Mouse (Mus musculus): Measurements from ENCODE around the gene Aldh3b2.
A peak's percentile ranks its signal among the peaks of the same experiment; 100 is the strongest.
"Not testable (repeated sequence)": the region's sequence is repeated elsewhere in the genome, so short reads cannot be mapped to it uniquely, and the experiment has no call there.

Gene Aldh3b2

GRCm38 (mm10) chr19:3947813-3948212, 24.3 kb upstream of the Aldh3b2 start:
- no peak for DNase-seq (ENCODE audit: low read depth, low spot score)

GRCm38 (mm10) chr19:3948546-3948945, 23.6 kb upstream of the Aldh3b2 start:
- DNase-seq (ENCODE audit: low read depth, low spot score) = no peak

- DNase-seq (ENCODE audit: low read depth, low spot score) = no peak
Observed at GRCm38 (mm10) chr19:3950331-3950730, 21.8 kb upstream of the Aldh3b2 start.

DNA sequence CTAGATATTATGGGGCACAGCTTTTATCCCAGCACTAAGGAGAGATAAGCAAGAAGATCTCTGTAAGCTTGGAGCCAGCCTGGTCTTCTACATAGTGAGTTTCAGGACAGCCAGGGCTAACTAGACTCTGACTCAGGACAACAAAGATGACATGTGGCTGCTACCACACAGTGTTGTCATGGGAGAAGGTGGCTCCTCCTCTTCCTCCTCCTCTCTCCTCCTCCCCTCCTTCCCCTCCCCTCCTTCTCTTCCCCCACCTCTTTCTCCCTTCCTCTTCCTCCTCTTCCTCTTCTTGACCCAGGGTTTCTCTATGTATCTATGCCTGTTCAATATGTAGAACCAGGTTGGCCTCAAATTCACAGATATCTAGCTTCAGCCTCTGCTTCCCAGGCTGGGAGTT, 20.7 kb upstream of the Aldh3b2 start:
- no peak for DNase-seq (ENCODE audit: low read depth, low spot score)

DNA sequence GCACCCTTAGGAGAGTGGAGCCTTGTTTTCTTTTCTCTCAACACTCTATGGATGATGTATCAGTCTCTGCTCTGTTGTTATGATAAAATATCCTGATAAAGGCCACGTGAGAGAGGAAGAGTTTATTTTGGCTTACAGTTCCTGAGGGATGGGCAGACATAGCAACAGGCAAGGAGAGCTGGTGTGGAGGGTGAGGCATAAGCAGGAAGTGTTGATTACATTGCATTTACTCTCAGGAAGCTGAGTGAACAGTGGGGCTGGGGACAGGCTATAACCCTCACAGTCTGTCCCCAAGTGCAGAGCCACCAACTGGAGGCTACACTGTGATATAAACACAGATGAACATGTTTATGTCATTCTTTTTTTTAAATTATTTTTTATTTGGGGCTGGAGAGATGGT, 20.0 kb upstream of the Aldh3b2 start:
- DNase-seq (ENCODE audit: low read depth, low spot score) = no peak

DNA sequence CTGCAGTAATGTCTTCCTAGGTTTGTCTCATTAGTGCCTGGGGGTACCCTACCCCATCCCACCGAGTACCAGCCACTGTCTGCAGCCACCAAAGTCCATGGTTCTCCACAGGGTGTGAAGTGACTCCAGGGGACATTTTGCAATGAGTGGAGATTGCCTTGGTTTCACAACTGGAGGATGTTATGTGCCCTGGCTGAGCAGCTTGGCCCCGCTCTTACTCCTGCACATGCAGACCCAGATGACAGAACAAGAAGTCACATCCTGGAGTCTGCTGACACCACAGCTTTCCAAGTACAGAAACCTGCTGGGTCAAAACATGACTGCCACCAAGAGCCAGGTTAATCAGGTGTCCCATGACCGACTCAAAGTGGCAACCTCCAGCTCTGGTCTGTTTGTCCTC, 17.1 kb upstream of the Aldh3b2 start:
- no peak for DNase-seq (ENCODE audit: low read depth, low spot score)

DNA sequence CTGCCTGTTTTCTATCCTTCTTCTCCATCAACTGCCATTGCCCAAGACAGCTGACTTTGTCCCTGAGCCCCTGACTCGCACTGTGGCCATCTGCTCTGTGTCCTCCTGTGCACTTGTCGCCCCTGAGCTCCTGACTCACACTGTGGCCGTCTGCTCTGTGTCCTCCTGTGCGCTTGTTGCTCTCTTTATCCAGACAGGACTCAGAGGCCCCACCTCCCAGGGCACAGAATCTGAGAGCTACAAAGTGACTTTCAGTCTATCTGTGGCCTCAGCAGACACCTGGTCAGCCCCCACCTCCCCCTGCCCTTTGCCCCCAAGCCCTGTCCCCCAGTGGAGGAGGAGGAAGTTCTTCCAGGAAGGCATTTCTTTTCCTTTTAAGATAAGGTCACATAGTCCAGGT, 16.3 kb upstream of the Aldh3b2 start:
- DNase-seq (ENCODE audit: low read depth, low spot score) = no peak

DNA sequence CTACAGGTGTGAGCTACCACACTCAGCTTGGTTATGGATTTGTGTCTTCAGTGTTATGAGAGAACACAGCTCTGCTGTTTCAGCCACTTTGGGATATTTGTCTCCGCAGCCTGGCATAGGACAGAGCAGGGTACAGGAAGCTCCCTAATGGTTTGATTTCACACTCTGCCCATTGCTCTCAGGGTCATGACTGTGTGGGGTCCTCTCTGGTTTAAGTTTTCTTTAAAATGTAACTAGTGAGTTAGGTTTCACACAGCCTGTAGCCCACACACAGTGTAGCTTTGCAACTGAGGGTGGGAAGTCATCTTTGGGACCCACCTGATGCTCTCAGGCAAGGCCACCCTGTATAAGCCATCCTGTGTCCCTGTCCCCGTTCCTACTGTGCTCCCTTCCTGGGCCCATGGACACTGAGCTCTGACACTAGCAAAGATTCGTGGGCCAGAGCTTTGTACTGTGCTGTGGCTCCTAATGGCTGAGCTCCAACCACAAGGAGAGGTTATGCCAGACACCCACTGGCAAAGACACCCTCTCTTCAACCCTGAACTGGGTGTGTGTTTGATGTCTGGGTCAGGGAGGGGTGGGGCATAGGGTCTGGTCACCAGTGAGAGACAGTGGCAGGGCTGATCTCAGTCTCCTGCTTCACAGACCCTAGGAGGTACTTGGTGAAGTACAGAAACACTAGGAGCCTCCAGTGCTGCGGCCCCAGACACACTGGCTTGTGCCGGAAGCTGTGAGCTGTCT, 14.7 kb upstream of the Aldh3b2 start:
- DNase-seq (ENCODE audit: low read depth, low spot score) = not testable (repeated sequence)

GRCm38 (mm10) chr19:3958470-3958869, 13.7 kb upstream of the Aldh3b2 start, which contains the start of gene Aldh3b3:
Gene Aldh3b3, plus strand, starts transcription at chr19:3958645.
- DNase-seq (ENCODE audit: low read depth, low spot score) = no peak

DNA sequence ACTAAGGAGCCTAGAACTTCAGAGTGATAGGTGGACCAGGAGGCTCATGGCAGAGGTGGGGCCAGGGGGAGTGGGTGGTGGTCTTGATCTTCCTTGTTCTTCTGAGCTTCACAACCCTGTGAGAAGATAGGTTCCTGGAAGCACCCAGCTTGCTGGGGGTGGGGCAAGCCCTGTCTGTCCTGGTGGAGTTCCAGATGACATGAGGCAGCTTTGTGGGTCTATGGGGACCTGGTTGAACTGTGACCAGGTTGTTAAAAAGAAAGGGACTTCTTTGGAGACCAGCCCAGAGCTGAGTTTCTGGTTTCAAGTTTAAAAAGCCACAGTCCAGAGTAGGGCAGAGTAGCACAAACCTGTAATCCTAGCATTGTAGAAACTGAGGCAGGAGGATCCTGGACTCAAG, 13.1 kb upstream of the Aldh3b2 start:
- no peak for DNase-seq (ENCODE audit: low read depth, low spot score)

- no peak for DNase-seq (ENCODE audit: low read depth, low spot score)
Observed at GRCm38 (mm10) chr19:3960211-3960610, 11.9 kb upstream of the Aldh3b2 start.

GRCm38 (mm10) chr19:3961805-3962204, 10.3 kb upstream of the Aldh3b2 start:
- DNase-seq (ENCODE audit: low read depth, low spot score) = not testable (repeated sequence)

- DNase-seq (ENCODE audit: low read depth, low spot score) = no peak
Observed at GRCm38 (mm10) chr19:3962469-3962868, 9.7 kb upstream of the Aldh3b2 start.

DNA sequence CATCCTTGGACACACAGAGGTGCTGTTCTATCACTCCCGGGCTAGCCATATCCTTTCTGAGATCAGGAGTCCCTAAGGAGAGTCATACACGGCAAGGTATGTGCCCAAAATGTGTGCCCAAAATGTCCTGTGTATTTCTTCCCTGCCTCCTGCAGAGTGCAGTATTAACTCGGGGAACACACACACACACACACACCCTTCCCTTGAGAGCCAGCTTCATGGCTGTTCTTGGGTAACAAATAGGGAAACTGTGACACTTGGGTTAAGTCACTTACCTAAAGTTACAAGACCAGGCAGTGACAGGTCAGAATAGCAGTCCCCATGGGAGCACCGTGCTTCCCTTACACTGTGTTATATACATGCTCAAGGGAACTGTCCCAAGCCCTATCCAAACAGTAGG, 8.1 kb upstream of the Aldh3b2 start:
- no peak for DNase-seq (ENCODE audit: low read depth, low spot score)

DNA sequence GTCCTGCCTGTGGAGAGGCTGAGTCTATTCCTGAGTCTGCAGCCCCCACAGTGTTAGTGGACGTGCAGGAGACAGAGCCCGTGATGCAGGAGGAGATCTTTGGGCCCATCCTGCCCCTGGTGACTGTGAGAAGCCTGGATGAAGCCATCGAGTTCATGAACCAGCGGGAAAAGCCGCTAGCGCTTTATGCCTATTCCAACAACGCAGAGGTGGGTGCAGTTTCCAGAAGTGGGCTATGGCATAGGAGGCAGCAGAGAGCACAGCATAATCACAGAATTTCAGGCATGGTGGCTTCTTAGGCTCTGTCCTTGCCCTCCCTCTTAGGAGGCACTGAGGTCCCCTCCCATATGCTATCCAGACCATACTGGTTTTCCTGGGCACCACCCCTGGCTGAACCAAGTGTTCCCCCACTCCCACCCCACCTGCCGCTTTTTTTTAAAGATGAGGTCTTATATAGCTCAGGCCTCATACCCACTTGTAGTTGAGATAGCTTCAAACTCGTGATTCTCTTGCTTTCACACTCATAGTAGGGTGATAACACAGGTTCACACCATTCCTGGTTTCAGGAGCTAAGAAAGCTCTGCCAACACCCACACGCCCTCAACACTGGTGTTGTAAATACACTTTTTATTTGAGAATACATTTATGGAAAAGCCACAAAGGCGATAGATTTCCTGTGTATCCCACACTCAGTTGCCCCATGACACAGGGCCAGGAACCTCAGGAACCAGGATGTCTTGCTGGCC, 5.6 kb upstream of the Aldh3b2 start:
- DNase-seq (ENCODE audit: low read depth, low spot score) = no peak

GRCm38 (mm10) chr19:3967258-3967657, 4.9 kb upstream of the Aldh3b2 start:
- DNase-seq (ENCODE audit: low read depth, low spot score) = no peak

DNA sequence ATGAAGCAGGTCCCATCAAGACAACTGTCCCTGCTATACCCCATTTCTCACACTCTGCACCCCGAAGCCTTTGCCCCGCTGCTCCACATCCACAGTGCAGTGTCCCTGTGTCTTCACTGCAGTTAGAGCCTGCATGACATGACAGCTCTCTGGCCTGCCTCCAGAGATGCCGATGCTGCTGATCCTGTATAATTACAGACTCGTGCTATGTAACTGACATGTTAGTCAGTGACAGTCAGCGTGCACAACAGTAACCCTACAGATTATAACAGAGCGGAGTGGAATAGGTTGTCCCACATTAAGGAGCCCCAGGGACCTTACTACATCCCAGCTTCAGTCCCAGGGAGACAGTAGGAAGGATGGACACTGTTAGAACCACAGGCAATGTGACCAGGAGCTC, 2.5 kb downstream of the Aldh3b2 start:
- not testable (repeated sequence) for DNase-seq (ENCODE audit: low read depth, low spot score)

DNA sequence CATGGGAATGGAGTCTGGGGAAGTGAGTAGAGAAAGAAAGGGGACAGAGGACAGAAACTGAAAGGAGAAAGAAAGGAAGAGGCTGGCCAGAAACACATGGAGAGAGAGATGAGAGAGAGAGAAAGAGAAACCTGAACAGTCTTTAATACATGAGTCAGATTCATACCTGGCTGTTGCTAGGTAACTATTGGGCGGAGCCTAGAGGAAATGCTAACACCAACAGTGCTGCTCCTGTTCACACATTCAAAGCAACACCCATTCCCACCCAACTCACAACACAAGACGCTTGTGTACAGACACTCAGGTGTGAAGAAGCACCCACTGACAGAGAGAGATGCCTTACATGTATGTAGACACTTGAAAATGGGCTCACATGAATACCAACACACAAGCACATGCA, 3.7 kb downstream of the Aldh3b2 start:
- no peak for DNase-seq (ENCODE audit: low read depth, low spot score)

GRCm38 (mm10) chr19:3980309-3980708, 8.2 kb downstream of the Aldh3b2 start:
- DNase-seq (ENCODE audit: low read depth, low spot score) = peak; percentile 69

GRCm38 (mm10) chr19:3980917-3981316, 8.8 kb downstream of the Aldh3b2 start:
- DNase-seq (ENCODE audit: low read depth, low spot score) = no peak

DNA sequence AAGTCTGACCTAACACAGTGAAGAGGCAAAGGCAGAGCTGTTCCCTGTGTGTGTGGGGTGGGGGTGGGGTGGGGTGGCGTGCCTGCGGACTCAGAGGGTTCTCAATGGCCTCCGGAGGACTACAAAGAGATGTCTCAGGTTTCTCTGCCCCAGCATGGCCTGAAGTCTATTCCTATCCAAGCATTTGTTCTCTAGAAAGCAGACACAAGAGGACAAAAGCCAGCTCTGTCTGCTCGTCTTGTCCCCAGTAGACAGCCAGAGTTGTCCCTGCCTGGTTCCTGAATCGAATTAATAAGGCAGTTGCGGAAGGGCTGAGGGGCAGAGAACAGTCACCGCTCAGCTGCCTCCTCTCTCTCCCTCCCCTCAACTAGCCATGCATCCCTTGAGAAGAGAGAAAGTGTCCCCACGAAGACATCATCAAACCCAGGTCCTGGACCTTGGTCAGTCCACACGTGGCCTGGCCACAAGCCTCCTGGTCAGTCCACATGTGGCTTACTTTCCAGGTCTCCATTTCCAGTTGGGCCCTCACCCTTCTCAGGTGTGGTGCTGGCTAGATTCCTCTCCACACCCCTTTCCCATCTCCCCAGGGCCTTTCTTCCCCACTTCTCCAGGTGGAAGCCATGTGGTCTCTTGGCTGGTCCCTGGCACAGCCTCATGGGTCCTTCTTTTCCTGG, 11.5 kb downstream of the Aldh3b2 start:
- no peak for DNase-seq (ENCODE audit: low read depth, low spot score)

- DNase-seq (ENCODE audit: low read depth, low spot score) = no peak
Observed at GRCm38 (mm10) chr19:3985261-3985681, 13.1 kb downstream of the Aldh3b2 start.

GRCm38 (mm10) chr19:3986334-3986733, 14.2 kb downstream of the Aldh3b2 start, which contains the start of gene Acy3:
Gene Acy3, plus strand, starts transcription at chr19:3986570.
- no peak for DNase-seq (ENCODE audit: low read depth, low spot score)
